Mouse (Mus musculus): ENCODE measurements around the gene Fer1l5.

DNA sequence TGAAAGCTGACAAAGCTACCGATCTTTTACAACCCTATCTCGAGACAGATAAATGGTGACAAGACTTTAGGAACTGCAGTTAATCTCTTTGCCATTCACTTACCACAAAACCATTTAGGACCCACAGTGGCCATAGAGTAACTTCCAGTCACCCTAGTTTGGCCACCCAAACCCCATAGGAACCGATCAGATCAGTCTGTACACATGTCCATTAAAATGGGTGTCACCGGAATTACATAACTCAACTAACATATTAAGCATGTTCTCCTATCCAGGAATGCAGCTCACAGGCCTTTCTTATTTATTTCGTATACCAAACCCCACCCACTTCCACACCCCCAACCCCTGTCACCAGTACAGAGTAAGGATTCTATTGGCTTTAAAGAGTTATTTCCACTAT is 74.8 kb downstream of the Fer1l5 start:
- no peak for TF ChIP-seq EP300 (IDR thresholded peaks at IDR 0.05; ENCODE audit: low read depth)
- no peak for TF ChIP-seq CTCF (IDR thresholded peaks at IDR 0.05; ENCODE audit: low read depth)

All from liver, embryonic 14.5 days (tissue).